Comparison of ENCODE assay signal across 14 mouse cellular contexts in the genomic region with DNA sequence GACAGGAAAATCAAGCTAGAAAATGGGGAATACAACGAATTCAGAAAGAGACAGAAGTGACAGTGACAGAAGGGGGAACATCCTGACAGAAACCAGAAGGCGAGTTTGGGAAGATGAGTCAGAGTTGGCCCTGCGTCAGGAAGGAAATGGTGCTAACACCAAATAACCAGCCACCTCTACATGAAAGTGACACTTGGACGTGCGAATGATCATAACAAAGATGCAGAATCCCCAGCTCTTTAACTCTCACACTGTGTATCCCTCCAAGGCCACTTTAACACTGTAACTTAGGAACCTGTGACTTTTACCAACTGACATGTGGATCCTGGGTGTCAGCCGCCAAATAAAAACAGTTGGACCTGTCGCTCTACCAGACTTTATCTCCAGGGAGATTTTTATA. TPM values are rescaled to one million over a fixed set of nuclear protein-coding genes. Genes with fewer than 3 reads are reported as not detected.
A peak's percentile ranks its signal among the peaks of the same experiment; 100 is the strongest.
DNase-seq lines count a peak whose midpoint lies in the region; ATAC-seq and TF ChIP-seq lines count a peak whose summit lies in the region.
"Had no signal": no experiment of that assay in that cellular context is flagged by ENCODE, and none has a peak within 500 bp of the region (broad histone marks: within the 10 kb centered on the region; RNA-seq: fewer than 3 reads in every experiment).

No protein-coding gene starts in this region.

- H3K4me1 ChIP-seq in liver, embryonic 11.5 days (replicated peaks; ENCODE audit: control insufficient read depth, insufficient read depth, low read length), result peaks cover 32% of the 10 kb centered on the region
- peaks cover 75% of the 10 kb centered on the region for H3K4me1 ChIP-seq in liver, embryonic 13.5 days (replicated peaks)
- peaks cover 15% of the 10 kb centered on the region; the same call in 1 of the 2 replicates for H3K4me1 ChIP-seq in stomach, embryonic 16.5 days (ENCODE audit: control insufficient read depth, insufficient read depth, low read length)
- H3K4me1 ChIP-seq: hindbrain, embryonic 12.5 days had no signal

- H3K27ac ChIP-seq in gastrocnemius, adult 2 months, result peak overlapping the region; percentile 75
- H3K27ac ChIP-seq in liver, embryonic 11.5 days (ENCODE audit: low read depth, low read length), result peak overlapping the region; percentile 38; the same call in 1 of the 2 replicates
- H3K27ac ChIP-seq in liver, embryonic 13.5 days, result peak overlapping the region; percentile 44
- H3K27ac ChIP-seq in stomach, embryonic 16.5 days (ENCODE audit: low read length), result peak overlapping the region; percentile 8; the same call in 1 of the 2 replicates
- H3K27ac ChIP-seq: hindbrain, embryonic 12.5 days; neural tube, embryonic 15.5 days had no signal

- H3K27me3 ChIP-seq in liver, embryonic 11.5 days (replicated peaks; ENCODE audit: control insufficient read depth, insufficient read depth, low read length), result no peaks in the 10 kb centered on the region
- 0 out of 2 replicates have a peak, but pooled peaks cover 5% of the 10 kb centered on the region for H3K27me3 ChIP-seq in liver, embryonic 13.5 days
- H3K27me3 ChIP-seq in stomach, embryonic 16.5 days (ENCODE audit: control insufficient read depth, insufficient read depth, low read length), result no peaks in the 10 kb centered on the region
- H3K27me3 ChIP-seq: hindbrain, embryonic 12.5 days; neural tube, embryonic 15.5 days had no signal

- no peak overlapping the region for H3K9ac ChIP-seq in liver, embryonic 11.5 days (ENCODE audit: low read depth, low read length)
- H3K9ac ChIP-seq in liver, embryonic 13.5 days, result no peak overlapping the region
- no peak overlapping the region for H3K9ac ChIP-seq in stomach, embryonic 16.5 days (ENCODE audit: low read length)
- H3K9ac ChIP-seq: hindbrain, embryonic 12.5 days; neural tube, embryonic 15.5 days had no signal

- H3K4me2 ChIP-seq in liver, embryonic 11.5 days, result no peak overlapping the region
- no peak overlapping the region for H3K4me2 ChIP-seq in liver, embryonic 13.5 days
- no peak overlapping the region for H3K4me2 ChIP-seq in stomach, embryonic 16.5 days (ENCODE audit: low read depth, low read length)
- H3K4me2 ChIP-seq: hindbrain, embryonic 12.5 days; midbrain, embryonic 11.5 days; neural tube, embryonic 15.5 days had no signal

- H3K36me3 ChIP-seq in liver, embryonic 11.5 days (ENCODE audit: control insufficient read depth, insufficient read depth, low read length), result no peaks in the 10 kb centered on the region
- H3K36me3 ChIP-seq in liver, embryonic 13.5 days, result no peaks in the 10 kb centered on the region
- H3K36me3 ChIP-seq in stomach, embryonic 16.5 days (ENCODE audit: control insufficient read depth, insufficient read depth, low read length), result no peaks in the 10 kb centered on the region
- H3K36me3 ChIP-seq: hindbrain, embryonic 12.5 days; neural tube, embryonic 15.5 days had no signal

- no peaks in the 10 kb centered on the region for H3K9me3 ChIP-seq in liver, embryonic 11.5 days (ENCODE audit: control insufficient read depth, low read length)
- H3K9me3 ChIP-seq in liver, embryonic 13.5 days (replicated peaks), result no peaks in the 10 kb centered on the region
- H3K9me3 ChIP-seq in stomach, embryonic 16.5 days (replicated peaks; ENCODE audit: control insufficient read depth, low read length), result no peaks in the 10 kb centered on the region
- H3K9me3 ChIP-seq: hindbrain, embryonic 12.5 days; neural tube, embryonic 15.5 days had no signal

- peak overlapping the region; percentile 11; the same call in 1 of the 2 replicates for H3K4me3 ChIP-seq in gastrocnemius, adult 2 months
- H3K4me3 ChIP-seq in liver, embryonic 11.5 days (ENCODE audit: low read depth, low read length), result no peak overlapping the region
- no peak overlapping the region for H3K4me3 ChIP-seq in liver, embryonic 13.5 days (replicated peaks)
- H3K4me3 ChIP-seq in stomach, embryonic 16.5 days (replicated peaks; ENCODE audit: low read length), result no peak overlapping the region
- H3K4me3 ChIP-seq: hindbrain, embryonic 12.5 days; neural tube, embryonic 15.5 days had no signal

- TF ChIP-seq CTCF in gastrocnemius, adult 2 months (IDR thresholded peaks at IDR 0.05), result no peak

- DNase-seq in gastrocnemius, adult 2 months, result no peak
- no peak for DNase-seq in gastrocnemius, postnatal 10 days
- no peak for DNase-seq in liver, embryonic 11.5 days (ENCODE audit: low spot score)
- DNase-seq in liver, result no peak
- DNase-seq in liver, embryonic 13.5 days, result no peak
- no peak for DNase-seq in thymus, postnatal 0 days (ENCODE audit: low spot score)
- DNase-seq in left cerebral cortex, postnatal 36 days (ENCODE audit: low spot score in 2 of 2), result no peak
- DNase-seq: adrenal gland, postnatal 25 days; cerebellum, adult 2 months; thymus, adult 2 months had no signal

- intact Hi-C loops in gastrocnemius, adult 2 months (cut with DNase I), result no loop called here
- intact Hi-C loops in left cerebral cortex, postnatal 36 days (cut with DNase I), result loop anchor here (5.0 kb wide), 1 partner anchor 37 kb away; no protein-coding TSS in a partner anchor

- WGBS in liver, embryonic 11.5 days, result 38% methylated on average over 7 of the region's 7 CpGs
- WGBS in liver, embryonic 13.5 days (ENCODE audit: insufficient replicate concordance), result 28% methylated on average over 7 of the region's 7 CpGs
- 56% methylated on average over 7 of the region's 7 CpGs for WGBS in stomach, embryonic 16.5 days

- no peak for ATAC-seq in liver, embryonic 11.5 days (replicated peaks; ENCODE audit: low FRiP score)
- ATAC-seq in liver, embryonic 13.5 days (ENCODE audit: low read depth), result no peak
- ATAC-seq in stomach, embryonic 16.5 days (ENCODE audit: insufficient read depth, low FRiP score), result no peak

RNA-seq across cellular contexts. Expression of a gene that starts 16.6 kb away (rescaled TPM):
- total RNA-seq in gastrocnemius, adult 2 months (2021), result under 1 TPM; 0.69 to 0.75 TPM
- 1 to 10 TPM in 1 of 2 experiments, under 1 TPM in 1; 0.96 to 1.4 TPM for total RNA-seq in gastrocnemius, postnatal 10 days (2021)
- polyA plus RNA-seq in liver, embryonic 11.5 days (2014; fragmentation: Nextera tagmentation; extraction: Ambion mirVana), result 12.1 and 15.4 TPM in 2 replicates
- 12.3 and 21.0 TPM in 2 replicates for polyA plus RNA-seq in liver, embryonic 13.5 days (2015; fragmentation: Nextera tagmentation; extraction: Ambion mirVana)
- 56.1 and 59.9 TPM in 2 replicates for polyA plus RNA-seq in stomach, embryonic 16.5 days (2015; fragmentation: Nextera tagmentation; extraction: Ambion mirVana)
- 1.1 and 1.4 TPM in 2 replicates for polyA plus RNA-seq in thymus, postnatal 0 days (2015; fragmentation: Nextera tagmentation; extraction: Ambion mirVana)
- 1 to 10 TPM; 3.8 to 7.9 TPM for total RNA-seq in left cerebral cortex, postnatal 36 days (2021)

Comparison
In these comparisons a context has a peak if more than half of its experiments do, and no peak if none do; other contexts are left out.
1. H3K27ac ChIP-seq: peak in every context shown above with its lines; median percentile 75 in gastrocnemius, adult 2 months; 44 in liver, embryonic 13.5 days; 38 in liver, embryonic 11.5 days; 8 in stomach, embryonic 16.5 days.